Mouse (Mus musculus): Measurements from ENCODE around the gene Tmem266. TPM values are rescaled to one million over a fixed set of nuclear protein-coding genes. Genes with fewer than 3 reads are reported as not detected.

The Tmem266 gene
- total RNA-seq, 2 experiments from 2014 or later: not detected

- no peak for ATAC-seq (replicated peaks; ENCODE audit: poor library complexity)
Measured at GRCm38 (mm10) chr9:55438433-55438832, 111.7 kb downstream of the Tmem266 start.

- no peak for ATAC-seq (replicated peaks; ENCODE audit: poor library complexity)
Measured at GRCm38 (mm10) chr9:55439206-55439780, 112.6 kb downstream of the Tmem266 start.

- ATAC-seq (replicated peaks; ENCODE audit: poor library complexity): no peak
Measured at GRCm38 (mm10) chr9:55447509-55447908, 120.8 kb downstream of the Tmem266 start.

- ATAC-seq (replicated peaks; ENCODE audit: poor library complexity): no peak
Measured at GRCm38 (mm10) chr9:55449108-55449507, 122.4 kb downstream of the Tmem266 start.

- no peak for ATAC-seq (replicated peaks; ENCODE audit: poor library complexity)
Measured at GRCm38 (mm10) chr9:55450035-55450434, 123.3 kb downstream of the Tmem266 start.

- no peak for ATAC-seq (replicated peaks; ENCODE audit: poor library complexity)
Measured at GRCm38 (mm10) chr9:55451426-55451825, 124.7 kb downstream of the Tmem266 start.

GRCm38 (mm10) chr9:55452906-55453305 is 126.2 kb downstream of the Tmem266 start:
- no peak for ATAC-seq (replicated peaks; ENCODE audit: poor library complexity)

- ATAC-seq (replicated peaks; ENCODE audit: poor library complexity): no peak
Measured at GRCm38 (mm10) chr9:55453366-55453765, 126.7 kb downstream of the Tmem266 start.

- peak; percentile 54; the same call in 1 of the 2 replicates for ATAC-seq (replicated peaks; ENCODE audit: poor library complexity)
Measured at GRCm38 (mm10) chr9:55468397-55468796, 141.7 kb downstream of the Tmem266 start.

GRCm38 (mm10) chr9:55476084-55476483 is 149.4 kb downstream of the Tmem266 start:
- no peak for ATAC-seq (replicated peaks; ENCODE audit: poor library complexity)

- ATAC-seq (replicated peaks; ENCODE audit: poor library complexity): no peak
Measured at GRCm38 (mm10) chr9:55478699-55479098, 152.0 kb downstream of the Tmem266 start.

- no peak for ATAC-seq (replicated peaks; ENCODE audit: poor library complexity)
Measured at GRCm38 (mm10) chr9:55482116-55482515, 155.4 kb downstream of the Tmem266 start.

Other genes with a start within 250 kb of the Tmem266 start
- 44.4 and 46.8 TPM in 2 replicates for gene Ube2q2, start 178.1 kb upstream of the Tmem266 start, total RNA-seq (2015)
- gene Ube2q2, start 178.1 kb upstream of the Tmem266 start, total RNA-seq (2017): 45.2 and 57.7 TPM in 2 replicates
- gene Fbxo22, start 118.0 kb upstream of the Tmem266 start, total RNA-seq (2015): 58.7 and 59.2 TPM in 2 replicates
- gene Fbxo22, start 118.0 kb upstream of the Tmem266 start, total RNA-seq (2017): 52.7 and 56.9 TPM in 2 replicates
- gene Nrg4, start 69 bp upstream of the Tmem266 start, total RNA-seq (2015): 10.5 and 11.4 TPM in 2 replicates
- gene Nrg4, start 69 bp upstream of the Tmem266 start, total RNA-seq (2017): 7.2 and 9.1 TPM in 2 replicates
- gene Etfa, start 185.3 kb downstream of the Tmem266 start, total RNA-seq (2015): 151 and 155 TPM in 2 replicates
- 58.1 and 83.2 TPM in 2 replicates for gene Etfa, start 185.3 kb downstream of the Tmem266 start, total RNA-seq (2017)
- not detected in 2 replicates for gene Isl2, start 211.8 kb downstream of the Tmem266 start, total RNA-seq (2015)
- gene Isl2, start 211.8 kb downstream of the Tmem266 start, total RNA-seq (2017): not detected in 2 replicates

Data from megakaryocyte progenitor cell, adult 5-6 weeks (primary cell).